Mouse (Mus musculus) lung, postnatal 0 days (tissue): ENCODE results near the gene Aspn. TPM values are rescaled to one million over a fixed set of nuclear protein-coding genes. Genes with fewer than 3 reads are reported as not detected.

Experiments
- ATAC-seq: fragments of 200-750 bp; cut with Nextera tagmentation; 2 replicates; pipeline ENCODE4 v1.8.0; 2017; ENCODE audit warnings: moderate library complexity
- DNase-seq: peaks from one replicate; pipeline ENCODE4 v3.0.0-alpha.2; 2016; ENCODE audit warnings: low spot score
- H3K27ac ChIP-seq: fragments of 300-500 bp; sonication (generic); 2 replicates; pipeline ENCODE4 v1.5.1; 2014; ENCODE audit warnings: antibody characterized with exemption, mild to moderate bottlenecking, low read length, mixed read lengths
- H3K27me3 ChIP-seq: fragments of 300-500 bp; sonication (generic); replicated peaks from 2 replicates; pipeline ENCODE4 v1.6.1; 2014; ENCODE audit warnings: low read length, mixed read lengths; ENCODE audit not compliant: insufficient read depth
- H3K36me3 ChIP-seq: fragments of 300-500 bp; sonication (generic); 2 replicates; pipeline ENCODE4 v1.6.1; 2014; ENCODE audit warnings: low read length, mixed read lengths; ENCODE audit not compliant: insufficient read depth
- H3K4me1 ChIP-seq: fragments of 300-500 bp; sonication (generic); 2 replicates; pipeline ENCODE4 v1.6.1; 2014; ENCODE audit warnings: antibody characterized with exemption, low read depth, low read length, mixed read lengths; ENCODE audit not compliant: insufficient read depth
- H3K4me2 ChIP-seq: fragments of 300-500 bp; sonication (generic); replicated peaks from 2 replicates; pipeline ENCODE4 v1.6.1; 2014; ENCODE audit warnings: low read depth, mild to moderate bottlenecking, low read length, moderate library complexity, mixed read lengths
- H3K4me3 ChIP-seq: fragments of 300-500 bp; sonication (generic); 2 replicates; pipeline ENCODE4 v1.5.1; 2014; ENCODE audit warnings: low read depth, low read length
- H3K9ac ChIP-seq: fragments of 300-500 bp; sonication (generic); replicated peaks from 2 replicates; pipeline ENCODE4 v1.6.1; 2014; ENCODE audit warnings: low read depth, mild to moderate bottlenecking
- H3K9me3 ChIP-seq: fragments of 300-500 bp; sonication (generic); 2 replicates; pipeline ENCODE4 v1.6.1; 2016; ENCODE audit warnings: low read length, mixed read lengths
- CTCF ChIP-seq: IDR thresholded peaks from 2 replicates; pipeline ENCODE4 v1.5.1; 2016; ENCODE audit warnings: antibody characterized with exemption, mild to moderate bottlenecking
- EP300 ChIP-seq: IDR thresholded peaks from 2 replicates; pipeline ENCODE4 v1.6.1; 2016; ENCODE audit warnings: antibody characterized with exemption, mild to moderate bottlenecking, control low read depth
- WGBS: fragments of 180-500 bp; shearing (Covaris S2); extraction: QIAGEN DNeasy Blood & Tissue Kit; methylation state at CpG from one replicate; pipeline ENCODE4 v1.1.7; 2014; 5-methylcytosine and 5-hydroxymethylcytosine counted together
- polyA plus RNA-seq: library from polyadenylated mRNA; unstranded; fragments of >200 nt; fragmentation: Nextera tagmentation; extraction: Ambion mirVana; gene quantifications from 2 replicates; pipeline ENCODE4 v1.2.1, GENCODE M21; 2015

Aspn gene
- polyA plus RNA-seq, 1 experiment from 2014 or later: 102 TPM

DNA sequence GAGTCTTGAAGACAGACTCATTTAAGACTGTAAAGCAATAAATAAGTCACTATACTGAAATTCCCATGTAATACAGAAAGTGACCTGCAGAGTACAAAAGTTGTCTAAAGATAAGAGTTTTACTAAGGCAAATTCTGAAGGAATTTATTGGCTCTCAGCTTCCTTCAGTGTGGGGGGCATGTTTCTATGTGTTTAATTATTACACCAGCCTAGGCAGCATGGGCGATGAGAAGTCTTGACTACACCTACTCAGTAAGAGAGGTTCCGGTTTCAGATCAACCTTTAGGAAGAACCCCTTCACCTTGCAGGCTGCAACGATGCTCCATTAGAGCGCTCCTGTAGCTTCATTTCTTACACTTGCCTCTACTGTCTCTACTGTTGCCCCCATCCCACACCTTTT lies 13.6 kb upstream of the Aspn start:
- H3K27me3 ChIP-seq: no peaks in the 10 kb centered on the region
- no peak overlapping the region for H3K4me2 ChIP-seq
- no peaks in the 10 kb centered on the region for H3K4me1 ChIP-seq
- H3K9me3 ChIP-seq: no peaks in the 10 kb centered on the region
- ATAC-seq (no peak), DNase-seq (no peak)
- no peak overlapping the region for H3K9ac ChIP-seq
- no peak for TF ChIP-seq CTCF
- TF ChIP-seq EP300: no peak
- no peaks in the 10 kb centered on the region for H3K36me3 ChIP-seq
- no peak overlapping the region for H3K27ac ChIP-seq
- no peak overlapping the region for H3K4me3 ChIP-seq
- WGBS: 91% methylated on average over 4 of the region's 4 CpGs

DNA sequence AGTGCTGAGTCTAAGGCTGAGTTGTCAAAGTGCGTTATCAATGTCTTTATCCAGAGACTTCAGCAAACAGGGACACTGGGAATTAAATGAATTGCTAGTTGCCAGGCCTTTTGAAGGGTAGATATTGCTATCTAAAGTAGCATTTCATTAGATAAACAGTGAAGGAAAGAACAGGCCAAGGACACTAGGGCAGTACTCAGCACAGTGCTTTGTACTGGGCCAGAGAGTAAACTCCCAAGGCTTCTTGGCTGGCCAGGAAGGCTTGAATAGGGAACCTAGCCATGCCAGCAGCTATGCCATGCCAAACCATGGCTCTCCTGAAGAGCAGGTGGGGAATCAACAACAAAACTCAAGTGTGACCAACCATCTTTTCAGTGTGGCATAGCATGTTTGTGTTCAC lies 7.3 kb upstream of the Aspn start:
- Histone ChIP-seq H3K27me3 (no peaks in the 10 kb centered on the region), H3K4me3 (no peak overlapping the region), H3K9ac (no peak overlapping the region), H3K9me3 (no peaks in the 10 kb centered on the region), H3K36me3 (no peaks in the 10 kb centered on the region), H3K4me1 (no peaks in the 10 kb centered on the region), H3K4me2 (no peak overlapping the region), H3K27ac (no peak overlapping the region)
- 100% methylated on average over 1 of the region's 1 CpGs for WGBS
- ATAC-seq: no peak
- no peak for DNase-seq
- TF ChIP-seq CTCF (no peak), EP300 (no peak)

DNA sequence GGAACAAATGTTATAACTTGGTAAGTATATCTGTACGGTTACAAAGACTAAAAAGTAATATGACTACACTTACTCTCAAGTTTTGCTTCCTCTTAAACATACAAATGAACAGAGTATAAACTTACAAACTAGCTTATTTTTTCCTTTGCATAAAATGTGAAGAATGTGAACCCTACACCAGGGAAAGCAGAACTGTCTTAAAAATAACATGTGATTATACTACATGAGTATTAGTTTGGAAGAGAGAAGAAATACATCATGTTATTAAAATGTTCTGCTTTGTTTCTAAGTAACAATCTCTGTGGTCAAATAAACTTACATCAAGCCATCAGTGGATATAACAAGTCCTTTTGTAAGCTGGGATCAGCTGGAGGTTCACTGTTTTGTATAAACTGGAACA lies 5.5 kb upstream of the Aspn start:
- 0 out of 2 replicates have a peak, but pooled peaks have one; percentile 33 for ATAC-seq
- 82% methylated on average over 1 of the region's 1 CpGs for WGBS
- Histone ChIP-seq H3K9ac (no peak overlapping the region), H3K4me1 (no peaks in the 10 kb centered on the region), H3K27ac (no peak overlapping the region), H3K4me2 (no peak overlapping the region), H3K36me3 (no peaks in the 10 kb centered on the region), H3K27me3 (no peaks in the 10 kb centered on the region), H3K4me3 (no peak overlapping the region), H3K9me3 (no peaks in the 10 kb centered on the region)
- peak; percentile 39 for DNase-seq
- TF ChIP-seq CTCF (no peak), EP300 (no peak)

DNA sequence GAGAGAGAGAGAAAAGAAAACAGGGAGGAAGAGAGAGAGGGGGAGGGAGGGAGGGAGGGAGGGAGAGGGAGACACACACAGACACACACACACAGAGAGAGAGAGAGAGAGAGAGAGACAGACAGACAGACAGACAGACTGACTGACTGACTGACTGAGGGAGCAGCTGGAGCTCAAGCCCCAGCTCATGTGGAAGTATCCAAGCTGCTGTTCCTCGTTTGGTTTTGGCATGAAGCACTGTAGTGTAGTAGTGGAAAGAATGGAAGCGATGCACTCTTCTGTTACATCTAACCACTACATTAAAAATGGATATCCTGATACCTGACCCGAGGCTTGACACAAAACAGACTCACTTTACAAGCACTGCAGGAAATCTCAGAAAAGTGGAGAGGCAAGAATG lies 1.4 kb downstream of the Aspn start:
- Histone ChIP-seq H3K9me3 (no peaks in the 10 kb centered on the region), H3K9ac (no peak overlapping the region), H3K36me3 (no peaks in the 10 kb centered on the region), H3K4me3 (no peak overlapping the region), H3K27me3 (no peaks in the 10 kb centered on the region), H3K27ac (0 out of 2 replicates have a peak overlapping the region, but pooled peaks have one; percentile 11), H3K4me1 (no peaks in the 10 kb centered on the region), H3K4me2 (no peak overlapping the region)
- DNase-seq: no peak
- no peak for ATAC-seq
- 41% methylated on average over 3 of the region's 3 CpGs for WGBS
- TF ChIP-seq EP300 (no peak), CTCF (no peak)

DNA sequence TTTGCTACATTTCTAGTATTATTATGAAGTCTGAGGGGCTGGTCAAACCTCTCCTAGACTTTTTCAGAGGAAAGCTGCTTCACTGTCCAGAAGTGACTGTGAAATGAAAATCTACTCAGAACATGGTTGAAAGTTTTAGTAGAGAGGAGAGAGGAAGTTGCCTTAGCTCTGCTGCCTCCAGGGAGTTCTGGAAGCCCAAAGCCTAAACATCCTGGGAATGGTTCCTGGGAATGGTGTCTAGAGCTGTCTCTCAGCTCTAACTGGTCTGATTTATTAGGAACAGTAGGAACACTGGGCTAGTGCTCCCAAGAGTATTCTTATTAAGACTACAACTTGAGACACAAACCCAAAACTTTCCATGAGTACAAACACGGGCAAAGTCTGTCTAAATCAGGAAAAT lies 2.3 kb downstream of the Aspn start:
- Histone ChIP-seq H3K9me3 (no peaks in the 10 kb centered on the region), H3K36me3 (no peaks in the 10 kb centered on the region), H3K4me2 (no peak overlapping the region), H3K9ac (no peak overlapping the region), H3K27me3 (no peaks in the 10 kb centered on the region), H3K4me1 (no peaks in the 10 kb centered on the region), H3K27ac (no peak overlapping the region), H3K4me3 (no peak overlapping the region)
- ATAC-seq (peak; percentile 47; the same call in 1 of the 2 replicates), DNase-seq (peak; percentile 44)
- TF ChIP-seq EP300: no peak
- no peak for TF ChIP-seq CTCF
- WGBS: 72% methylated on average over 1 of the region's 1 CpGs

DNA sequence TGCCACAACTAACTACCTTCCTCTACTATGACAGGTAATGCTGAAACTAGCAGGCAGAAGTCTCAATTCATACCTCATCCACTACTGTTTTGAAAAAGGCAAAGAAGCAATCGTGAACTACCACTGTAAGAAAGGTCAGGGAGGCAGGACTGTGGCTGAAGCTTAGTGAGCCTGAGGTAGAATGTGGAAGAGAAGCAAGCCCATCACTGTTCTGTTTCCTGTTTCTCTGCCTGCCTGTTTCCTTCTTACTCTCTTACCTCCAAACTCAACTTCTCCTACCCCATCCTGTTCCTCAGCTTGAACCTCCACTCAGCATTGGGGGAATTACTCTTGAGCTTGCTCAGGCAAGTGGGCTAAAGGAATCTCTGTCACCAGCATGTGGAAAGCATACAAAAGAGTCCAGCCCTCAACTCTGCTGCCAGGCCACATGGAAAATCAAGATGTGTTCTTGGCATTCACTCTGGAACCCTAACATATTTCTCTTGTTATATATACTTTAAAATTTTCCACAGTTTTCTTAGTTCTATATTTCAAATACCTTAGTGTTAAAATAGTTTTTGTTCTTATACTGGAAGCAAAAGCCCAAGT lies 3.4 kb downstream of the Aspn start:
- Histone ChIP-seq H3K36me3 (no peaks in the 10 kb centered on the region), H3K27me3 (no peaks in the 10 kb centered on the region), H3K4me3 (no peak overlapping the region), H3K4me1 (no peaks in the 10 kb centered on the region), H3K9ac (no peak overlapping the region), H3K27ac (no peak overlapping the region), H3K4me2 (no peak overlapping the region), H3K9me3 (no peaks in the 10 kb centered on the region)
- ATAC-seq (no peak), DNase-seq (no peak)
- WGBS: 71% methylated on average over 1 of the region's 1 CpGs
- no peak for TF ChIP-seq EP300
- TF ChIP-seq CTCF: no peak

DNA sequence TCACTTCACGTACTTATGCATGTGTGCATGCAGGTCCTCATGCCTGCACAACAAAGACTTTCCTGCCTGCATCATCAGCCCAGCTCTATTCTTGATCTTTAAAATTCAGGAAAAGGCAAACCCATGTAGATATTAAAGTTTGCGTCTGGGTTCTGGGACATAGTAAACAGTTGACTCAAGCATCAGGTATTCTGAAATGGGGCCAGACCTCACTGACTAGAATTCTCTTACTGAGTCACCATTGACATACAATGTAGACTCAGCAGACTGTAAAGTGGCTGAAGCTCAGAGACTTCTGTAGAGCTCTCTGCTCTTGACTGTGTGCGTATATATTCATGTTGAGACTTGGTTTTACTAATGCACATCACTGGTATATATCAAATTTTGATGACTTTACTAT lies 5.4 kb downstream of the Aspn start:
- Histone ChIP-seq H3K9ac (no peak overlapping the region), H3K36me3 (no peaks in the 10 kb centered on the region), H3K9me3 (no peaks in the 10 kb centered on the region), H3K4me1 (no peaks in the 10 kb centered on the region), H3K4me3 (no peak overlapping the region), H3K4me2 (no peak overlapping the region), H3K27me3 (no peaks in the 10 kb centered on the region), H3K27ac (no peak overlapping the region)
- no peak for TF ChIP-seq CTCF
- no peak for TF ChIP-seq EP300
- no peak for DNase-seq
- no peak for ATAC-seq
- 81% methylated on average over 3 of the region's 3 CpGs for WGBS
